Mouse (Mus musculus) embryo, embryonic 10 days (tissue): ENCODE measurements at regions not wholly inside any gene's neighbourhood (a gene's known extent, or its start where the extent isn't known, plus 50 kb on each side); places are given as distances from the start of the nearest gene placed in this dataset.
"Not testable (repeated sequence)": the region's sequence is repeated elsewhere in the genome, so short reads cannot be mapped to it uniquely, and the experiment has no call there.

Experiments used
- DNase-seq: peaks from one replicate; pipeline ENCODE4 v3.0.0-alpha.2; 2015; ENCODE audit warnings: low spot score

DNA sequence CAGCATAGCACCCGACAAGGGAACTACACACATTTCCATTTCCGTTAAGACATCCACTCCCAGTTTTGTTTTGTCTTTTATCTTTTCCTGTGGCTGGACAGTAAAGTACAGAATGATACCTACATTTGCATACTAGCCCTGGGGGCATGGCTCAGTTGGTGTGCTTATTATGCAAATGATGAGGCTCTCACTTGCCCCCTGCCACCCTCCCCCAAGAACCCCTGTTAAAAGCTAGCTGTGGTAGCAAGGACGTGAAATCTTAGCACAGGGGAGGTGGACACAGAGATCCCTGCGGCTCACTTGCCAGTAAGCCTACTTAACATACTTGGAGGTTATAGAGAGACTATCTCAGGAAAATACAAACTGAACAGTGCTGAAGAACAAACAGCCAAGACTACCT, 375.2 kb upstream of the B3galt2 start:
- no peak for DNase-seq

DNA sequence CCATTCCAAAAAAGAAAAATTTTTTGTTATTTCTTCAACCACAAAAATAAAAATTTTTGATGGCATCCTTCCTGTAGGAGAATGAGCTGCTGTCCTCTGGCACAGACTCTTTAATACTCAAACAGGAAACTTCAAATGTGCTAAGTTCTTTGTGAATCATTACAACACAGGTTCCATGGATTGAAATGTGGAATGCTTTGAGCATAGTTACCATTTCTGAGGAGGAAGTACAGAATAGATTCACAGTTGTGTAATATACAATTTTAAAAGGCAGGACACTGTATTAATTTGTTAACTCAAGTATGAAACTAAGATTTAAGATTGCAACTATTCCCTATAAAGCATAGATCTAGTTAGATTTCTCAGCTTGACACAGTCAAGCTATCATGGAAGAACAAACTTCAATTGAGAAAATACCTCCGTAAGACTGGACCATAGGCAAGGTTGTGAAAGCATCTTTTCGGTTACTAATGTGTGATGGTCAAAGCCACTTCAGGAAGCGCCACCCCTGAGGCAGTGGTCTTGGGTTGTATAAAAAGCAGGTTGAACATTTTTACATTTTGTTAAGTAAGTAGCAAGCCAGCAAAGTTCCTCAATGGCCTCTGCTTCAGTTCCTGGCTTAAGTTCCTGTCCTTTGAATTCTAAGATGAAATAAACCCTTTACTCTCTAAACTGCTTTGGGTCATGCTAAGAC, 354.0 kb upstream of the B3galt2 start:
- no peak for DNase-seq

DNA sequence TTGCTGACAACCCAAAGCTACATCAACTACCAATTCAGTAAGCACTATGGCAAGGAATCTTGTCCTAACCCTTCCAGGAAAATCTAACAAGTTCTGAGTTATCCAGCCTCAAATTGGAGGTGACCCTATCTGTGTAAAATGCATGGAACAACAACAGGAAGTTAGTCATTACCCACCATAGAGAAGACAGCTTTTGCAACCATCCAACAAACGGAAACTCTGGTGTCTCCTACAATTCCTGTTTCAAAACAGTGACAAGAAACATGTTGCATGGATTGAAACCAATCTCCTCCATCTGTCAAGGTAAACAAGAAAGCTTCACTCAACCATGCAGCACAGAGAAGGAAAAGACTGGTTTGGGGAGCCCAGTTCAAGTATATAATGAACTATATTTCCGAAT, 353.0 kb upstream of the B3galt2 start:
- no peak for DNase-seq

DNA sequence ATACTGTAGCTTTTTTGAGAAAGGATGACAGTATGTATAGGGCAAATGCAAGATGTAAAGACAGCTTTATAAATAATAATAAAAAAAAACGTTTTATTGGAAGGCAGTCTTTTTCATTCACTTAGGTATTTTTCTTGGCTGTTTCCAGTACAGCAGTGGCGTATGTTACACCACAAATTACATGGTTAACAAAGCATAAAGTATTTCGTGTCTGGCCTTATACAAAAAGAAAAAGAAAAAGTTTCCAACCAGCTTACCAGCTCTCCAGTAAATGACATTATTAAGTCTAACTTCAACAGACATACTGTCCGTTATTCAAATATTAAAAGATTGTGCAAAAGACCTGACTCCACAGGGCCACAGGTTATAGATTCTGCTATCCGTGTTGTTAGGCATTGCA, 343.9 kb upstream of the B3galt2 start:
- no peak for DNase-seq

DNA sequence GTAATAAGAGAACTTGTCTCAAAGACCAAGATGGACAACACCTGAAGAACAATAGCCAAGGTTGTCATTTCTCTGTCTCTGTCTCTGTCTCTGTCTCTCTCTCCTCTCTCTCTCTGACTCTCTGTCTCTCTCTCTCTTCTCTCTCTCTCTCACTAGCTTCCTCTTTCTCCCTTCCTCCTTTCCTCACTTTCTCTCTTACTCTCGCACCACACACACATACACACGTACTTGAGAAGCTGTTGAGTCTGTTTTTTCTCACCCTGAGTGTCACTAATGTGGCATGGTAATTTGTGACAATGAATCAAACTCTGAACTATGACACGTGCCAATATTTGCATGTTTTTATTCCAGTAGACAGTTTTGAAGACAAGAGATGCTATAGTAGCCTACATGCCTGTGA, 333.1 kb upstream of the B3galt2 start:
- DNase-seq, result no peak

DNA sequence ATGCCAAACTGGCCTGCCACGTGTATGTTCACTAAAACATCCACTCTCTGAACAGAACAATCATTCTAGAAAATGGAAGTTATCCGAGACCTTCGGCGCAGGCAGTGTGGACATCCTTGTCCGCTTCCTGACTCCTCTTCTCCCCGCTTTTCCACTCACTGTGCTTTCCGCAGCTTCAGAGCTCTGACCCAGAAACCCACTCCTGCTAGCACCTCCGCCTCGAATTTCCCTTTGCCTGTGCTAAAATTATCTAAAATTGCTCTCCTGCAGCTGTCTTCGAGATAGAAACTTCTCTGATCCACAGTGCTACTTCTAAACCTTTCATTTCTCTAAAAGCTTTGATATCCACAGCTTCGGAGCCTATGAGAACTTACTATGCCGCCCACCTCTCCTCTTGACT, 322.1 kb upstream of the B3galt2 start:
- DNase-seq, result no peak

DNA sequence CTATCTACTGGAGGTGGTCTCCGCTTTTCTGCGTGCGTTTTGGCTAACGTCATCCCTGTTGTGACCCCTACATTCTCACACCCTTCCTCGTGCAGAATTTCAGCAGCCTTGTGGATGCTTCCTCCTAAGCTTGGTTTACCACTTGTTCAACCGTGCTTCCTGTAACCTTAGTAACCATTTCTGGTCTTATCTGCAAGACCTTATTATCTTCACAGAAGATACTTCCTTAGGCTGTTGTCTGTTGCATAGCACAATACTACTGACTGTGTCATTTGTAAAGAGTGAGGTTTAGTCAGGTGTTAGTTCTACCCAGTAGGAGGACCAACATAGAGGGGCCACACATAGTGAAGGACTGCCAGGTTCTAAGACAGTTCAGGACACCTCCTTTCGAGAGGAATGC, 320.9 kb upstream of the B3galt2 start:
- DNase-seq, result no peak

DNA sequence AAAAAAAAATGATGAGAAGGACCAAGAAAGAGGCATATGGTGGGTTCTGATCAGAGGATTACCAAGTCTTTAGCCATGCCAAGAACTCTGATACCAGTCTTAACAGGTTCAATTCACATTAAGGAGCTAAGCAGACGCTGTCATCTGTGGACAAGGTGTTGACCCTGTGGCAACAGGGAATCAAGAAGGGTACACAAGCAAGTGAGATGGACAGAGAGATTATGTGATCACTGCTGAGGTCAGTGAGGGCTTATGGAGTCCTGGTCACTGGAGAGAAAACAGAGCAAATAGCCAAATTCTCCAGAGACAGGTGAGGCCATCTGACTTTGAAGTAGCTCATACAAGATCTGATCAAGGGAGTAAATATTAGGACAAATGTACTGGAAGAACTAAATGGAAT, 289.1 kb upstream of the B3galt2 start:
- no peak for DNase-seq

DNA sequence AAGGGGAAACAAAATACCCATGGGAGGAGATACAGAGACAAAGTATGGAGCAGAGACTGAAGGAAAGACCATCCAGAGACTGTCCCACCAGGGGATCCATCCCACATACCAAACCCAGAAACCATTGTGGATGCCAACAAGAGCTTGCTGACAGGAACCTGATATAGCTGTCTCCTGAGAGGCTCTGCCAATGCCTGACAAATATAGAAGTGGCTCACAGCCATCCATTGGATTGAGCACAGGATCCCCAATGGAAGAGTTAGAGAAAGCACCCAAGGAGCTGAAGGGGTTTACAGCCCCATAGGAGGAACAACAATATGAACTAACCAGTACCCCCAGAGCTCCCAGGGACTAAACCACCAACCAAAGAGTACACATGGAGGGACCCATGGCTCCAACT, 280.2 kb upstream of the B3galt2 start:
- DNase-seq, result not testable (repeated sequence)

DNA sequence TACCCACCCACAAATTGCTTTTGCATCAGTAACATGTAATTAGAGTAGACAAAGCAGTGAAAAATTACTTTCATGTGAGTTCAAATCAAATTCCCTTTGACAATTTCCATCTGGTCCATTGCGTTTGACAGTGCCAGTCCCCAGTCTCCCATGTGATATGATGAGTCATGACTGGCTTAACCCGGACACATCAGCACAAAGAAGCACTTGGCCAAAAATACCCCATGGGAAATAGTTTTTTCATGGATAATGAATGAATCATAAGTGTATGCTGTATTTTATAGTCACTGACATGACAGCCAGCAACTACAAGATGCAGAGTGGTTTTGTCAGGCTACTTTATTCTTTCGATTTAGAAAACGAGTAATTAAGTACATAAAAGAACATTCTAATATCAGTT, 248.6 kb upstream of the B3galt2 start:
- no peak for DNase-seq
